Mouse (Mus musculus): Measurements from ENCODE around the gene Il21r. TPM values are rescaled to one million over a fixed set of nuclear protein-coding genes. Genes with fewer than 3 reads are reported as not detected.

Gene Il21r
- total and polyA plus RNA-seq, 2 experiments from 2014 or later, result 0.12 TPM; not detected in 1

DNA sequence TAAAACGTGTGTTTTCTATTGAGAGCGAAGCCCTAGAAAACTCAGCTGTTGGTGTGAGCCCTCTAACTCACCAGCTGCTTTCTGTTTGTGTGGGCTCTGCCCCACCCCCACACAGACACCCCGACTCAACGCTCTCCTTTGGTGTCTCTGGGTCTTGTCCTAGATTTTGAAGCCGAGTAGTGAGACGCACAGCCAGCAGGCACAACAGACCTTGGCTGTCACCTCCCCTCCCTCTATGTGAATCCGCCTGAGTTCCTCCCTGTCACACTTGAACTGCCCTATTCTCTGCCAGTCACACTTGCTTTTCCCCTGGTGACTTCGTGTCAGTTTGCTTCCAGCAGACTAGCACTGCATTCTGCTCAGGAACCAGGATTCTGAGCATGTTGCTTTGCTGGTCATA lies 46.4 kb upstream of the Il21r start:
- Histone ChIP-seq H3K4me2 (ENCODE audit: low read depth, low read length) (no peak overlapping the region), H3K27ac (ENCODE audit: low read depth) (peak overlapping the region; percentile 14; the same call in 1 of the 2 replicates), H3K4me1 (ENCODE audit: control insufficient read depth, insufficient read depth) (peaks cover 26% of the 10 kb centered on the region), H3K9me3 (replicated peaks; ENCODE audit: control insufficient read depth, low read length) (no peaks in the 10 kb centered on the region), H3K27me3 (ENCODE audit: control insufficient read depth, insufficient read depth, low read length) (no peaks in the 10 kb centered on the region), H3K9ac (replicated peaks; ENCODE audit: low read depth, low read length) (no peak overlapping the region), H3K36me3 (replicated peaks; ENCODE audit: control insufficient read depth, insufficient read depth, low read length) (no peaks in the 10 kb centered on the region), H3K4me3 (ENCODE audit: low read depth, low read length) (no peak overlapping the region)
- ATAC-seq (ENCODE audit: insufficient read depth, low read depth) (no peak), DNase-seq (ENCODE audit: low spot score) (no peak)
- no peak for TF ChIP-seq CTCF (IDR thresholded peaks at IDR 0.05; ENCODE audit: low read depth)
- no peak for TF ChIP-seq EP300 (IDR thresholded peaks at IDR 0.05; ENCODE audit: low read depth)
- 68% methylated on average over 8 of the region's 8 CpGs for WGBS

DNA sequence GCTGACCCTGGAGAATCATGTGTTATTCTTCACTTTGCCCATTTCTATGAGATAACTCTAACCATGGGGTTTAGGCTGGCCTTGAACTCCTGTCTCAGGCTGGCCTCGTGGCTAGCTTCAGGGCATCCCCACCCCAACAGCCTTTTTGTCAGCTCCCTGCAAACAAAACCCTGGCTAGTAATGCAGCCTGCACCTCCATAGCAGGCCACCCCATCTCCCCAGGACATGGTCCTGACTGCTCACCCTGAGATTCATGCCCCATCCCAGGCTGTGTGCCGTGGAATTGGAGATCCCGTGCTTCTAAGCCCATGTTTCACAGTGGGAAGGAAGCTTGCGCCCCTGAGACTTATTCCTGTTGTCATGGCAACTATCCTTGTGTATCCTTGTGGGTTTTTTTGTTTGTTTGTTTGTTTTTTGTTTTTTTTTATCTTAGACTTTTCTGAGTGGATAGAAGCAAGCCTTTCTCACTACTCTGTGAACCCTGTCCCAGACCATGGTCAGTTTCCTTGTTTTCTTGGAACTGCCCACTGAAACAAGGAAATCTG lies 44.8 kb upstream of the Il21r start:
- Histone ChIP-seq H3K9me3 (replicated peaks; ENCODE audit: control insufficient read depth, low read length) (no peaks in the 10 kb centered on the region), H3K36me3 (replicated peaks; ENCODE audit: control insufficient read depth, insufficient read depth, low read length) (no peaks in the 10 kb centered on the region), H3K4me3 (ENCODE audit: low read depth, low read length) (no peak overlapping the region), H3K27me3 (ENCODE audit: control insufficient read depth, insufficient read depth, low read length) (no peaks in the 10 kb centered on the region), H3K4me1 (ENCODE audit: control insufficient read depth, insufficient read depth) (peaks cover 26% of the 10 kb centered on the region), H3K9ac (replicated peaks; ENCODE audit: low read depth, low read length) (no peak overlapping the region), H3K27ac (ENCODE audit: low read depth) (peak overlapping the region; percentile 74; the same call in 1 of the 2 replicates), H3K4me2 (ENCODE audit: low read depth, low read length) (no peak overlapping the region)
- WGBS, result 68% methylated on average over 4 of the region's 4 CpGs
- no peak for TF ChIP-seq CTCF (IDR thresholded peaks at IDR 0.05; ENCODE audit: low read depth)
- no peak for TF ChIP-seq EP300 (IDR thresholded peaks at IDR 0.05; ENCODE audit: low read depth)
- no peak for ATAC-seq (ENCODE audit: insufficient read depth, low read depth)
- no peak for DNase-seq (ENCODE audit: low spot score)

DNA sequence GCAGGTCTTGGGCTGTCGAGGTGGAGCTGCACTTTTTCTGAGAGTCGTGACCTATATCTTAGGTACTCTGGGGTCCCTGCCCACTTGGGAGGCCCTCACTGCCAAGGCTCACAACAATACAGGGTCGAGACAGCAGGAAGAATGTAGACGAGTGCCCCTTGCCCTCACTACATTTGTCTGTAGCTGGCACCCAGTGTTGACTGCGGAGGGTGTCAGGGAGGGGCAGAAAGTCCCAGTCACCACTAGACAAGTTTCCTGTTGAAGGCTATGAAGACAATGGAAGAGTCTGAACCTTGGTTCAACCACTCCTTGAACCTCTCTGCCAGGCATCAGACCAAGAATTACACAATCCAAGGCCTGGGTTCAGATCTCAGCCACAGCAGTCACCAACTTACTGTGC lies 44.2 kb upstream of the Il21r start:
- no peaks in the 10 kb centered on the region for H3K36me3 ChIP-seq (replicated peaks; ENCODE audit: control insufficient read depth, insufficient read depth, low read length)
- peak overlapping the region; percentile 74 for H3K27ac ChIP-seq (ENCODE audit: low read depth)
- no peaks in the 10 kb centered on the region for H3K27me3 ChIP-seq (ENCODE audit: control insufficient read depth, insufficient read depth, low read length)
- H3K4me2 ChIP-seq (ENCODE audit: low read depth, low read length), result no peak overlapping the region
- H3K4me1 ChIP-seq (ENCODE audit: control insufficient read depth, insufficient read depth), result peaks cover 26% of the 10 kb centered on the region
- no peak overlapping the region for H3K9ac ChIP-seq (replicated peaks; ENCODE audit: low read depth, low read length)
- no peak overlapping the region for H3K4me3 ChIP-seq (ENCODE audit: low read depth, low read length)
- ATAC-seq (ENCODE audit: insufficient read depth, low read depth), result no peak
- no peaks in the 10 kb centered on the region for H3K9me3 ChIP-seq (replicated peaks; ENCODE audit: control insufficient read depth, low read length)
- TF ChIP-seq CTCF (IDR thresholded peaks at IDR 0.05; ENCODE audit: low read depth), result no peak
- 51% methylated on average over 5 of the region's 5 CpGs for WGBS
- DNase-seq (ENCODE audit: low spot score), result no peak

DNA sequence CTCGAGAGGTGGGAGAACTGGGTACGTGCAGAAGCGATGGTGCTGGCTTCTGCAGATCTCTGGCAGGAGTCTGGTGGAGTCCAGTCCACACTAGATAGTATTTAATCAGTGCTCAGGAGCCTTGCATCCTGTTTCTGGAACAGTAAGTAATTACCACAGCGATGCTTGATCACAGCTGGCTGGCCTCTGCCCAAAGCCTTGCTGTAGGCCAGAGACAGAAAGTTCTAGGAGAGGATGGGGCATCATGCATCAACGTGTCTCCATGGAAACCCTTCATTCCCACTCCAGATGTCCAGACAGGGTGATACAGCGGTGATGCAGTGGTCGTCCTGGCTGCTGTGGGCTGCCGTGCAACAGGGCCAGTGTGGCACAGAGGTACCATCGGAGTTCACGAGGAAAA lies 43.7 kb upstream of the Il21r start:
- no peak overlapping the region for H3K4me2 ChIP-seq (ENCODE audit: low read depth, low read length)
- peak overlapping the region; percentile 74 for H3K27ac ChIP-seq (ENCODE audit: low read depth)
- no peak for ATAC-seq (ENCODE audit: insufficient read depth, low read depth)
- TF ChIP-seq EP300 (IDR thresholded peaks at IDR 0.05; ENCODE audit: low read depth), result no peak
- TF ChIP-seq CTCF (IDR thresholded peaks at IDR 0.05; ENCODE audit: low read depth), result no peak
- no peak for DNase-seq (ENCODE audit: low spot score)
- 72% methylated on average over 10 of the region's 10 CpGs for WGBS
- no peak overlapping the region for H3K9ac ChIP-seq (replicated peaks; ENCODE audit: low read depth, low read length)
- H3K4me3 ChIP-seq (ENCODE audit: low read depth, low read length), result no peak overlapping the region
- H3K4me1 ChIP-seq (ENCODE audit: control insufficient read depth, insufficient read depth), result peaks cover 26% of the 10 kb centered on the region
- no peaks in the 10 kb centered on the region for H3K9me3 ChIP-seq (replicated peaks; ENCODE audit: control insufficient read depth, low read length)
- 0 out of 2 replicates have a peak, but pooled peaks cover under 1% of the 10 kb centered on the region for H3K36me3 ChIP-seq (replicated peaks; ENCODE audit: control insufficient read depth, insufficient read depth, low read length)
- no peaks in the 10 kb centered on the region for H3K27me3 ChIP-seq (ENCODE audit: control insufficient read depth, insufficient read depth, low read length)

DNA sequence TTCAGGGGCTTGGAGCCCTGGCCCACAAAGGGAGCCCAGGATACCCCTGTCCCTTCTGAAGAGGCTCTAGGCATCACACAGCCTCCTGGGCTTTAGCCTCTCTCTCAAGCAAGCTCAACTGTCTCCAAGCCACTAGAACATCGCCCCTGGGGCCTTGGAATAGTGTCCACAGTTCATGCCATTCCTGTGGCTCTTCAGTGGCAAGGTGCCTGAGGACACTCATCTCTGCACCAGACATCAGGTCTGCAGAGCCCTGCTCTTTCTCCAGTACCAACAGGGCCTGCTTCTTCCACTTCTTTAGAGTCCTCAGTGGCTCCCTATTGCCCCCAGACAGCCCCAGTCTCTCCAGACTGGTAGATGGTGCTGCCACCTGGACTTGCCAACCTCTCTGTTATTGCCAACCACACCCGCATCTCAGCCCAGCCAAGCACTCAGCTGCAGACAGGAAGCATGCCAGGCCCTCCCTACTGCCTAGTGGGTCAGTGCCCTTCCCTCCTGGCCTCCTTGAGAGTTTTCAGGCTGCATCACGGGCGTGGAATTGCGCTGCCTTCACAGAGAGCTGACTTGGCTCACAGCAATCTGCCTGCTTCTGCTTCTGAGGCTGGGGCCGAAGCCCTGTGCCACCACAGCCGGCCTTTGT lies 43.0 kb upstream of the Il21r start:
- DNase-seq (ENCODE audit: low spot score) (no peak), ATAC-seq (ENCODE audit: insufficient read depth, low read depth) (no peak)
- Histone ChIP-seq H3K36me3 (replicated peaks; ENCODE audit: control insufficient read depth, insufficient read depth, low read length) (peaks cover 5% of the 10 kb centered on the region; the same call in 1 of the 2 replicates), H3K4me2 (ENCODE audit: low read depth, low read length) (no peak overlapping the region), H3K4me1 (ENCODE audit: control insufficient read depth, insufficient read depth) (peaks cover 19% of the 10 kb centered on the region), H3K9me3 (replicated peaks; ENCODE audit: control insufficient read depth, low read length) (no peaks in the 10 kb centered on the region), H3K27ac (ENCODE audit: low read depth) (0 out of 2 replicates have a peak overlapping the region, but pooled peaks have one; percentile 32), H3K4me3 (ENCODE audit: low read depth, low read length) (no peak overlapping the region), H3K9ac (replicated peaks; ENCODE audit: low read depth, low read length) (no peak overlapping the region), H3K27me3 (ENCODE audit: control insufficient read depth, insufficient read depth, low read length) (no peaks in the 10 kb centered on the region)
- 78% methylated on average over 7 of the region's 7 CpGs for WGBS
- TF ChIP-seq EP300 (IDR thresholded peaks at IDR 0.05; ENCODE audit: low read depth), result no peak
- TF ChIP-seq CTCF (IDR thresholded peaks at IDR 0.05; ENCODE audit: low read depth), result no peak
